ENCODE assay signal across 8 mouse cellular contexts in genomic region chr13:29838409-29839047, GRCm38 (mm10). TPM values are rescaled to one million over a fixed set of nuclear protein-coding genes. Genes with fewer than 3 reads are reported as not detected.
DNase-seq lines count a peak whose midpoint lies in the region; ATAC-seq lines count a peak whose summit lies in the region.

No protein-coding gene starts in this region.

- 54% methylated on average over 5 of the region's 5 CpGs for WGBS in heart, embryonic 11.5 days (ENCODE audit: insufficient replicate concordance)

- H3K9me3 ChIP-seq in heart, embryonic 11.5 days (replicated peaks; ENCODE audit: control insufficient read depth, low read length): no peaks in the 10 kb centered on the region

- no peak overlapping the region for H3K9ac ChIP-seq in heart, embryonic 11.5 days (ENCODE audit: low read depth, low read length)

- H3K27me3 ChIP-seq in heart, embryonic 11.5 days (ENCODE audit: control insufficient read depth, insufficient read depth, low read length): no peaks in the 10 kb centered on the region

- H3K4me2 ChIP-seq in heart, embryonic 11.5 days: no peak overlapping the region

- no peak for ATAC-seq in heart, embryonic 11.5 days (replicated peaks; ENCODE audit: insufficient number of reproducible peaks, low FRiP score, low TSS enrichment)
- no peak for ATAC-seq in monocyte, adult 5-6 weeks (replicated peaks; ENCODE audit: insufficient number of reproducible peaks, low FRiP score, low TSS enrichment, poor library complexity, severe bottlenecking)

- H3K4me1 ChIP-seq in heart, embryonic 11.5 days (ENCODE audit: control insufficient read depth, insufficient read depth, low read length): 0 out of 2 replicates have a peak, but pooled peaks cover 8% of the 10 kb centered on the region

- H3K4me3 ChIP-seq in heart, embryonic 11.5 days (ENCODE audit: low read depth, low read length): no peak overlapping the region

- no peaks in the 10 kb centered on the region for H3K36me3 ChIP-seq in heart, embryonic 11.5 days (ENCODE audit: control insufficient read depth, insufficient read depth, low read length)

- H3K27ac ChIP-seq in heart, embryonic 11.5 days (ENCODE audit: low read depth, low read length): no peak overlapping the region

- peak; percentile 22 to 41 for DNase-seq in heart, adult 18-20 months
- peak; percentile 81 for DNase-seq in 416B (ENCODE audit: low read depth)
- peak; percentile 15 for DNase-seq in T-cell, adult 2 months (ENCODE audit: low spot score)
- peak; percentile 53 for DNase-seq in hindlimb bud, embryonic 11.5 days (ENCODE audit: extremely low spot score, low read depth, low spot score)
- no peak for DNase-seq in right cerebral cortex, postnatal 14 days
- no peak for DNase-seq in spleen, adult 18-20 months

RNA-seq across cellular contexts. Expression of gene Cdkal1, which starts 16.9 kb away (rescaled TPM):
- total RNA-seq in heart, adult 18-20 months (2021): 10 to 100 TPM; 25.8 to 32.5 TPM
- 25.2 and 29.4 TPM in 2 replicates for polyA plus RNA-seq in heart, embryonic 11.5 days (2014; fragmentation: Nextera tagmentation; extraction: Ambion mirVana)
- total RNA-seq in monocyte, adult 5-6 weeks (2017): 24.6 to 84.4 TPM (median 60.5 TPM) in 3 replicates

Comparison
In these comparisons a context has a peak if more than half of its experiments do, and no peak if none do; other contexts are left out.
1. DNase-seq: peak in heart, adult 18-20 months (2 of 2), 416B (single experiment), T-cell, adult 2 months (single experiment) and hindlimb bud, embryonic 11.5 days (single experiment); none in right cerebral cortex, postnatal 14 days (single experiment) and spleen, adult 18-20 months (0 of 2).